Mouse (Mus musculus) ES-E14 (cell line): ENCODE data around the gene Stat4. TPM values are rescaled to one million over a fixed set of nuclear protein-coding genes. Genes with fewer than 3 reads are reported as not detected.

Experiments used
- DNase-seq: peaks from one replicate; pipeline ENCODE4 v3.0.0-alpha.2; 2013; ENCODE audit warnings: low read depth, low spot score
- H3K27ac ChIP-seq: 2 replicates; pipeline ENCODE4 v1.5.1; 2012; ENCODE audit warnings: low read depth, mild to moderate bottlenecking, low read length, moderate library complexity, mixed read lengths; ENCODE audit not compliant: poor library complexity, insufficient read depth, severe bottlenecking
- H3K36me3 ChIP-seq: 2 replicates; pipeline ENCODE4 v1.6.1; 2012; ENCODE audit warnings: mild to moderate bottlenecking, low read length, moderate library complexity, mixed read lengths; ENCODE audit not compliant: control insufficient read depth, poor library complexity, insufficient read depth, severe bottlenecking
- H3K4me1 ChIP-seq, 2 experiments: fragments of 150-350 bp in 1 of 2; sonication (generic) in 1 of 2; 2 replicates each; pipeline ENCODE4 v1.6.1; 2012; ENCODE audit warnings: low read length in 2 of 2, mild to moderate bottlenecking in 1 of 2, mixed read lengths in 1 of 2; ENCODE audit not compliant: control insufficient read depth in 2 of 2, insufficient read depth in 2 of 2, poor library complexity in 1 of 2
- H3K4me3 ChIP-seq, 2 experiments: fragments of 150-350 bp in 1 of 2; sonication (generic) in 1 of 2; 2 replicates each; pipeline ENCODE4 v1.5.1; 2012; ENCODE audit warnings: low read length in 2 of 2, low read depth in 1 of 2, mild to moderate bottlenecking in 1 of 2, mixed read lengths in 1 of 2; ENCODE audit not compliant: insufficient read depth in 1 of 2, poor library complexity in 1 of 2, severe bottlenecking in 1 of 2
- H3K9ac ChIP-seq: 2 replicates; pipeline ENCODE4 v1.6.1; 2012; ENCODE audit warnings: low read depth, mild to moderate bottlenecking, low read length, mixed read lengths; ENCODE audit not compliant: poor library complexity, insufficient read depth, severe bottlenecking
- H3K9me3 ChIP-seq: fragments of 150-350 bp; sonication (generic); 2 replicates; pipeline ENCODE4 v1.6.1; 2012; ENCODE audit warnings: low read depth, mild to moderate bottlenecking, low read length; ENCODE audit not compliant: control insufficient read depth, insufficient read depth
- CHD2 ChIP-seq: IDR thresholded peaks from 2 replicates; pipeline ENCODE4 v1.6.1; 2014; ENCODE audit warnings: mild to moderate bottlenecking, low read depth, low read length, inconsistent platforms
- HCFC1 ChIP-seq: IDR thresholded peaks from 2 replicates; pipeline ENCODE4 v1.6.1; 2012; ENCODE audit warnings: low read length, inconsistent platforms, borderline replicate concordance; ENCODE audit not compliant: insufficient read depth
- MAFK ChIP-seq: IDR thresholded peaks from 2 replicates; pipeline ENCODE4 v1.6.1; 2014; ENCODE audit warnings: mild to moderate bottlenecking, low read depth, low read length, inconsistent platforms; ENCODE audit not compliant: insufficient read depth
- ZC3H11A ChIP-seq: IDR thresholded peaks from 2 replicates; pipeline ENCODE4 v1.6.1; 2012; ENCODE audit warnings: low read depth, mild to moderate bottlenecking, inconsistent platforms, low read length, borderline replicate concordance
- ZNF384 ChIP-seq: IDR thresholded peaks from 2 replicates; pipeline ENCODE4 v1.6.1; 2012; ENCODE audit warnings: low read depth, low read length, inconsistent platforms
- in situ Hi-C, 2 experiments: fragments of 600-800 bp; cut with MboI; formaldehyde crosslinking; loops; one replicate each; pipeline ENCODE4 v1.15.1; 2025; ENCODE audit warnings: low sequenced_read_pairs in 2 of 2, inconsistent platforms in 1 of 2; ENCODE audit not compliant: unreplicated experiment in 2 of 2
- total RNA-seq: library from RNA; depleted of rRNA; stranded (reverse); fragments of 300-350 nt; gene quantifications from 2 replicates; pipeline ENCODE4 v1.2.3, GENCODE M21; 2012; rRNA removed

Stat4 gene
- total RNA-seq, 1 experiment: 3.8 TPM

- Histone ChIP-seq H3K9ac (no peak overlapping the region), H3K27ac (no peak overlapping the region), H3K4me1 (peaks cover 6 to 10% of the 10 kb centered on the region in 2 experiments; a peak in 3 of 4 replicates), H3K36me3 (no peaks in the 10 kb centered on the region; the same call in 1 of the 2 replicates), H3K4me3 (no peak overlapping the region), H3K9me3 (no peaks in the 10 kb centered on the region)
- TF ChIP-seq CHD2 (no peak), ZC3H11A (no peak), HCFC1 (no peak), ZNF384 (no peak), MAFK (no peak)
- no peak for DNase-seq
- in situ Hi-C loops: no loop called here
Measured at GRCm38 (mm10) chr1:52151166-52151565, 164.2 kb downstream of the Stat4 start.

GRCm38 (mm10) chr1:52152369-52152768 lies 165.4 kb downstream of the Stat4 start:
- TF ChIP-seq ZC3H11A (no peak), MAFK (no peak), CHD2 (no peak), ZNF384 (no peak), HCFC1 (no peak)
- no peak for DNase-seq

GRCm38 (mm10) chr1:52152936-52153335 lies 166.0 kb downstream of the Stat4 start:
- no peak for DNase-seq
- H3K9ac ChIP-seq: no peak overlapping the region
- in situ Hi-C loops: no loop called here
- TF ChIP-seq CHD2 (no peak), MAFK (no peak), ZC3H11A (no peak), HCFC1 (no peak), ZNF384 (no peak)
- no peaks in the 10 kb centered on the region; the same call in 1 of the 2 replicates for H3K36me3 ChIP-seq
- H3K4me1 ChIP-seq: peaks cover 6 to 10% of the 10 kb centered on the region in 2 experiments; a peak in 3 of 4 replicates
- H3K27ac ChIP-seq: no peak overlapping the region
- H3K4me3 ChIP-seq: no peak overlapping the region
- H3K9me3 ChIP-seq: no peaks in the 10 kb centered on the region

More at GRCm38 (mm10) chr1:52152369-52152768, 165.4 kb downstream of the Stat4 start:
- H3K4me1 ChIP-seq: peaks cover 6 to 10% of the 10 kb centered on the region in 2 experiments; a peak in 3 of 4 replicates
- H3K9me3 ChIP-seq: no peaks in the 10 kb centered on the region
- no peaks in the 10 kb centered on the region; the same call in 1 of the 2 replicates for H3K36me3 ChIP-seq
- H3K9ac ChIP-seq: no peak overlapping the region
- H3K4me3 ChIP-seq: no peak overlapping the region
- in situ Hi-C loops: no loop called here
- H3K27ac ChIP-seq: no peak overlapping the region

GRCm38 (mm10) chr1:52154890-52155289 lies 167.9 kb downstream of the Stat4 start:
- DNase-seq: no peak
- H3K27ac ChIP-seq: no peak overlapping the region
- peaks cover 4 to 6% of the 10 kb centered on the region in 2 experiments; a peak in 2 of 4 replicates for H3K4me1 ChIP-seq
- no peaks in the 10 kb centered on the region; the same call in 1 of the 2 replicates for H3K36me3 ChIP-seq
- TF ChIP-seq ZNF384 (no peak), HCFC1 (no peak), CHD2 (no peak), ZC3H11A (no peak), MAFK (no peak)
- no peaks in the 10 kb centered on the region for H3K9me3 ChIP-seq
- H3K4me3 ChIP-seq: no peak overlapping the region
- in situ Hi-C loops: no loop called here
- no peak overlapping the region for H3K9ac ChIP-seq

GRCm38 (mm10) chr1:52156351-52156750 lies 169.4 kb downstream of the Stat4 start:
- Histone ChIP-seq H3K9ac (no peak overlapping the region), H3K4me1 (no peaks in the 10 kb centered on the region), H3K27ac (no peak overlapping the region), H3K4me3 (no peak overlapping the region), H3K9me3 (no peaks in the 10 kb centered on the region), H3K36me3 (no peaks in the 10 kb centered on the region; the same call in 1 of the 2 replicates)
- no peak for DNase-seq
- TF ChIP-seq MAFK: no peak
- TF ChIP-seq ZNF384: no peak
- TF ChIP-seq CHD2: no peak
- TF ChIP-seq ZC3H11A: no peak
- TF ChIP-seq HCFC1: no peak
- in situ Hi-C loops: no loop called here

Other genes starting within 250 kb of the Stat4 start
- gene Myo1b, start 71.1 kb upstream of the Stat4 start, total RNA-seq: 22.4 and 26.0 TPM in 2 replicates
- 14.8 and 17.0 TPM in 2 replicates for gene Stat1, start 132.3 kb downstream of the Stat4 start, total RNA-seq
- gene Gls, start 246.1 kb downstream of the Stat4 start, total RNA-seq: 76.8 and 91.2 TPM in 2 replicates